In genomic region chr12:107183283-107183682, GRCm38 (mm10) we compare ENCODE assay signal across 11 mouse cellular contexts.
DNase-seq lines count a peak whose midpoint lies in the region; ATAC-seq and TF ChIP-seq lines count a peak whose summit lies in the region.
"Had no signal": no experiment of that assay in that cellular context is flagged by ENCODE, and none has a peak within 500 bp of the region (broad histone marks: within the 10 kb centered on the region; RNA-seq: fewer than 3 reads in every experiment).

No protein-coding gene starts in this region.

- TF ChIP-seq CTCF in forebrain, postnatal 0 days (IDR thresholded peaks at IDR 0.05; ENCODE audit: low read depth) = no peak
- no peak for TF ChIP-seq CTCF in kidney, adult 2 months (conservative IDR thresholded peaks at IDR 0.05; ENCODE audit: insufficient read depth, insufficient read length, low read depth, low read length)

- no peaks in the 10 kb centered on the region for H3K4me1 ChIP-seq in heart, embryonic 12.5 days (replicated peaks)
- 0 out of 2 replicates have a peak, but pooled peaks cover 7% of the 10 kb centered on the region for H3K4me1 ChIP-seq in midbrain, embryonic 15.5 days
- H3K4me1 ChIP-seq in midbrain, embryonic 14.5 days (ENCODE audit: control insufficient read depth, insufficient read depth, low read length) = 0 out of 2 replicates have a peak, but pooled peaks cover 3% of the 10 kb centered on the region
- H3K4me1 ChIP-seq in forebrain, postnatal 0 days (ENCODE audit: insufficient read depth) = no peaks in the 10 kb centered on the region
- H3K4me1 ChIP-seq in kidney, adult 2 months (ENCODE audit: control insufficient read depth, insufficient read depth, low read length) = no peaks in the 10 kb centered on the region
- H3K4me1 ChIP-seq: liver, embryonic 15.5 days had no signal

- no peak overlapping the region for H3K4me3 ChIP-seq in heart, embryonic 12.5 days
- no peak overlapping the region for H3K4me3 ChIP-seq in midbrain, embryonic 15.5 days
- no peak overlapping the region for H3K4me3 ChIP-seq in midbrain, embryonic 14.5 days (replicated peaks; ENCODE audit: low read depth, low read length)
- H3K4me3 ChIP-seq in forebrain, postnatal 0 days (ENCODE audit: low read depth, low read length) = no peak overlapping the region
- no peak overlapping the region for H3K4me3 ChIP-seq in kidney, adult 2 months (ENCODE audit: insufficient read depth, low read depth, low read length)
- H3K4me3 ChIP-seq: liver, embryonic 15.5 days had no signal

- no peak overlapping the region for H3K27ac ChIP-seq in heart, embryonic 12.5 days (ENCODE audit: poor library complexity, severe bottlenecking)
- H3K27ac ChIP-seq in midbrain, embryonic 15.5 days = no peak overlapping the region
- no peak overlapping the region for H3K27ac ChIP-seq in midbrain, embryonic 14.5 days (replicated peaks; ENCODE audit: low read depth, low read length)
- H3K27ac ChIP-seq in forebrain, postnatal 0 days (ENCODE audit: low read depth, low read length) = no peak overlapping the region
- no peak overlapping the region for H3K27ac ChIP-seq in kidney, adult 2 months (ENCODE audit: insufficient read depth, low read depth, low read length)
- H3K27ac ChIP-seq: liver, embryonic 15.5 days had no signal

- WGBS in heart, embryonic 12.5 days = 50% methylated on average over 9 of the region's 9 CpGs
- 56% methylated on average over 9 of the region's 9 CpGs for WGBS in midbrain, embryonic 15.5 days
- 51% methylated on average over 9 of the region's 9 CpGs for WGBS in midbrain, embryonic 14.5 days
- 58% methylated on average over 9 of the region's 9 CpGs for WGBS in forebrain, postnatal 0 days
- WGBS in kidney, adult 2 months = 61% methylated on average over 9 of the region's 9 CpGs

- H3K9me3 ChIP-seq in heart, embryonic 12.5 days (replicated peaks) = no peaks in the 10 kb centered on the region
- no peaks in the 10 kb centered on the region for H3K9me3 ChIP-seq in midbrain, embryonic 15.5 days
- no peaks in the 10 kb centered on the region for H3K9me3 ChIP-seq in midbrain, embryonic 14.5 days (ENCODE audit: control insufficient read depth, low read length)
- H3K9me3 ChIP-seq in forebrain, postnatal 0 days (ENCODE audit: low read length) = no peaks in the 10 kb centered on the region
- H3K9me3 ChIP-seq: liver, embryonic 15.5 days had no signal

- DNase-seq in heart, adult 11 months = peak; percentile 83
- no peak for DNase-seq in midbrain, embryonic 14.5 days
- DNase-seq in forebrain, postnatal 0 days = peak; percentile 13
- DNase-seq in thymus, postnatal 25 days = peak; percentile 85
- no peak for DNase-seq in kidney, adult 2 months
- DNase-seq in adrenal gland, postnatal 10 days = no peak
- DNase-seq: heart, adult 18-20 months; kidney, postnatal 36 days had no signal

- no peak overlapping the region for H3K4me2 ChIP-seq in heart, embryonic 12.5 days
- H3K4me2 ChIP-seq in midbrain, embryonic 15.5 days = peak overlapping the region; percentile 11; the same call in 1 of the 2 replicates
- no peak overlapping the region for H3K4me2 ChIP-seq in midbrain, embryonic 14.5 days (ENCODE audit: low read length)
- peak overlapping the region; percentile 4; the same call in 1 of the 2 replicates for H3K4me2 ChIP-seq in forebrain, postnatal 0 days (ENCODE audit: low read depth)
- H3K4me2 ChIP-seq: liver, embryonic 15.5 days had no signal

- no peak for ATAC-seq in heart, embryonic 12.5 days (ENCODE audit: insufficient number of reproducible peaks, low FRiP score)
- no peak for ATAC-seq in midbrain, embryonic 15.5 days (replicated peaks)
- no peak; the same call in 1 of the 2 replicates for ATAC-seq in midbrain, embryonic 14.5 days (ENCODE audit: low FRiP score, low TSS enrichment)
- peak; percentile 69 for ATAC-seq in forebrain, postnatal 0 days

- H3K27me3 ChIP-seq in heart, embryonic 12.5 days (replicated peaks) = no peaks in the 10 kb centered on the region
- no peaks in the 10 kb centered on the region for H3K27me3 ChIP-seq in midbrain, embryonic 15.5 days (replicated peaks)
- H3K27me3 ChIP-seq in midbrain, embryonic 14.5 days (ENCODE audit: control insufficient read depth, insufficient read depth, low read length) = no peaks in the 10 kb centered on the region
- H3K27me3 ChIP-seq in forebrain, postnatal 0 days (ENCODE audit: insufficient read depth, low read length) = no peaks in the 10 kb centered on the region
- H3K27me3 ChIP-seq in kidney, adult 2 months (replicated peaks; ENCODE audit: control insufficient read depth, insufficient read depth, low read length) = no peaks in the 10 kb centered on the region
- H3K27me3 ChIP-seq: liver, embryonic 15.5 days had no signal

- H3K9ac ChIP-seq in heart, embryonic 12.5 days = no peak overlapping the region
- H3K9ac ChIP-seq in midbrain, embryonic 15.5 days = no peak overlapping the region
- H3K9ac ChIP-seq in midbrain, embryonic 14.5 days (replicated peaks; ENCODE audit: low read length) = no peak overlapping the region
- no peak overlapping the region for H3K9ac ChIP-seq in forebrain, postnatal 0 days
- H3K9ac ChIP-seq: liver, embryonic 15.5 days had no signal

- no peaks in the 10 kb centered on the region for H3K36me3 ChIP-seq in heart, embryonic 12.5 days
- no peaks in the 10 kb centered on the region for H3K36me3 ChIP-seq in midbrain, embryonic 15.5 days (replicated peaks)
- no peaks in the 10 kb centered on the region for H3K36me3 ChIP-seq in midbrain, embryonic 14.5 days (ENCODE audit: control insufficient read depth, insufficient read depth, low read length)
- no peaks in the 10 kb centered on the region for H3K36me3 ChIP-seq in forebrain, postnatal 0 days (ENCODE audit: insufficient read depth)
- no peaks in the 10 kb centered on the region for H3K36me3 ChIP-seq in kidney, adult 2 months (ENCODE audit: control insufficient read depth, insufficient read depth, low read length)
- H3K36me3 ChIP-seq: liver, embryonic 15.5 days had no signal

- no peak for TF ChIP-seq POLR2A in kidney, adult 2 months (IDR thresholded peaks at IDR 0.05; ENCODE audit: low read depth, low read length)

Comparison
In these comparisons a context has a peak if more than half of its experiments do, and no peak if none do; other contexts are left out.
1. H3K4me2 ChIP-seq: peak in midbrain, embryonic 15.5 days (single experiment) and forebrain, postnatal 0 days (single experiment); none in heart, embryonic 12.5 days (single experiment) and midbrain, embryonic 14.5 days (single experiment).
2. DNase-seq: peak in heart, adult 11 months (single experiment), forebrain, postnatal 0 days (single experiment) and thymus, postnatal 25 days (single experiment); none in midbrain, embryonic 14.5 days (single experiment), kidney, adult 2 months (single experiment) and adrenal gland, postnatal 10 days (single experiment).